Mouse (Mus musculus): ENCODE measurements around the gene Grik1. TPM values are rescaled to one million over a fixed set of nuclear protein-coding genes. Genes with fewer than 3 reads are reported as not detected.

Gene Grik1
- total RNA-seq, 1 experiment: not detected

- no peak for DNase-seq (ENCODE audit: low read depth, low spot score)
- Histone ChIP-seq H3K9me3 (ENCODE audit: control insufficient read depth, insufficient read depth, low read depth, low read length) (no peaks in the 10 kb centered on the region), H3K9ac (ENCODE audit: insufficient read depth, low read depth, low read length, poor library complexity, severe bottlenecking) (no peak overlapping the region), H3K27ac (ENCODE audit: insufficient read depth, low read depth, low read length, poor library complexity, severe bottlenecking) (no peak overlapping the region), H3K4me1 (ENCODE audit: control insufficient read depth in 2 of 2, insufficient read depth in 2 of 2, low read length in 2 of 2, poor library complexity in 1 of 2) (no peaks in the 10 kb centered on the region), H3K36me3 (ENCODE audit: control insufficient read depth, insufficient read depth, low read length, poor library complexity, severe bottlenecking) (no peaks in the 10 kb centered on the region), H3K4me3 (ENCODE audit: insufficient read depth in 1 of 2, low read depth in 1 of 2, low read length in 2 of 2, poor library complexity in 1 of 2, severe bottlenecking in 1 of 2) (no peak overlapping the region)
- TF ChIP-seq MAFK (IDR thresholded peaks at IDR 0.05; ENCODE audit: insufficient read depth, low read depth, low read length) (no peak), CHD2 (IDR thresholded peaks at IDR 0.05; ENCODE audit: low read depth, low read length) (no peak), ZNF384 (IDR thresholded peaks at IDR 0.05; ENCODE audit: low read depth, low read length) (no peak), HCFC1 (IDR thresholded peaks at IDR 0.05; ENCODE audit: borderline replicate concordance, insufficient read depth, low read length) (no peak), ZC3H11A (IDR thresholded peaks at IDR 0.05; ENCODE audit: borderline replicate concordance, low read depth, low read length) (no peak)
- in situ Hi-C loops (cut with MboI; ENCODE audit: low sequenced_read_pairs in 2 of 2, unreplicated experiment in 2 of 2): no loop called here
Measured at GRCm38 (mm10) chr16:88177364-88177763, 112.7 kb downstream of the Grik1 start.

GRCm38 (mm10) chr16:88174083-88174721 is 115.9 kb downstream of the Grik1 start:
- Histone ChIP-seq H3K4me3 (ENCODE audit: insufficient read depth in 1 of 2, low read depth in 1 of 2, low read length in 2 of 2, poor library complexity in 1 of 2, severe bottlenecking in 1 of 2) (no peak overlapping the region), H3K4me1 (ENCODE audit: control insufficient read depth in 2 of 2, insufficient read depth in 2 of 2, low read length in 2 of 2, poor library complexity in 1 of 2) (no peaks in the 10 kb centered on the region), H3K9ac (ENCODE audit: insufficient read depth, low read depth, low read length, poor library complexity, severe bottlenecking) (no peak overlapping the region), H3K9me3 (ENCODE audit: control insufficient read depth, insufficient read depth, low read depth, low read length) (no peaks in the 10 kb centered on the region), H3K27ac (ENCODE audit: insufficient read depth, low read depth, low read length, poor library complexity, severe bottlenecking) (no peak overlapping the region), H3K36me3 (ENCODE audit: control insufficient read depth, insufficient read depth, low read length, poor library complexity, severe bottlenecking) (no peaks in the 10 kb centered on the region)
- in situ Hi-C loops (cut with MboI; ENCODE audit: low sequenced_read_pairs in 2 of 2, unreplicated experiment in 2 of 2): no loop called here
- no peak for DNase-seq (ENCODE audit: low read depth, low spot score)
- no peak for TF ChIP-seq HCFC1 (IDR thresholded peaks at IDR 0.05; ENCODE audit: borderline replicate concordance, insufficient read depth, low read length)
- TF ChIP-seq ZNF384 (IDR thresholded peaks at IDR 0.05; ENCODE audit: low read depth, low read length): no peak
- no peak for TF ChIP-seq ZC3H11A (IDR thresholded peaks at IDR 0.05; ENCODE audit: borderline replicate concordance, low read depth, low read length)
- TF ChIP-seq CHD2 (IDR thresholded peaks at IDR 0.05; ENCODE audit: low read depth, low read length): no peak
- no peak for TF ChIP-seq MAFK (IDR thresholded peaks at IDR 0.05; ENCODE audit: insufficient read depth, low read depth, low read length)

- Histone ChIP-seq H3K36me3 (ENCODE audit: control insufficient read depth, insufficient read depth, low read length, poor library complexity, severe bottlenecking) (no peaks in the 10 kb centered on the region), H3K9me3 (ENCODE audit: control insufficient read depth, insufficient read depth, low read depth, low read length) (no peaks in the 10 kb centered on the region), H3K27ac (ENCODE audit: insufficient read depth, low read depth, low read length, poor library complexity, severe bottlenecking) (no peak overlapping the region), H3K4me3 (ENCODE audit: insufficient read depth in 1 of 2, low read depth in 1 of 2, low read length in 2 of 2, poor library complexity in 1 of 2, severe bottlenecking in 1 of 2) (no peak overlapping the region), H3K9ac (ENCODE audit: insufficient read depth, low read depth, low read length, poor library complexity, severe bottlenecking) (no peak overlapping the region), H3K4me1 (ENCODE audit: control insufficient read depth in 2 of 2, insufficient read depth in 2 of 2, low read length in 2 of 2, poor library complexity in 1 of 2) (no peaks in the 10 kb centered on the region)
- in situ Hi-C loops (cut with MboI; ENCODE audit: low sequenced_read_pairs in 2 of 2, unreplicated experiment in 2 of 2): no loop called here
- DNase-seq (ENCODE audit: low read depth, low spot score): no peak
- TF ChIP-seq ZNF384 (IDR thresholded peaks at IDR 0.05; ENCODE audit: low read depth, low read length): no peak
- no peak for TF ChIP-seq ZC3H11A (IDR thresholded peaks at IDR 0.05; ENCODE audit: borderline replicate concordance, low read depth, low read length)
- no peak for TF ChIP-seq CHD2 (IDR thresholded peaks at IDR 0.05; ENCODE audit: low read depth, low read length)
- no peak for TF ChIP-seq HCFC1 (IDR thresholded peaks at IDR 0.05; ENCODE audit: borderline replicate concordance, insufficient read depth, low read length)
Measured at GRCm38 (mm10) chr16:88166547-88166946, 123.5 kb downstream of the Grik1 start.

GRCm38 (mm10) chr16:88142574-88142973 is 147.5 kb downstream of the Grik1 start:
- TF ChIP-seq HCFC1 (IDR thresholded peaks at IDR 0.05; ENCODE audit: borderline replicate concordance, insufficient read depth, low read length): no peak
- TF ChIP-seq CHD2 (IDR thresholded peaks at IDR 0.05; ENCODE audit: low read depth, low read length): no peak
- no peak for TF ChIP-seq ZNF384 (IDR thresholded peaks at IDR 0.05; ENCODE audit: low read depth, low read length)
- TF ChIP-seq MAFK (IDR thresholded peaks at IDR 0.05; ENCODE audit: insufficient read depth, low read depth, low read length): no peak
- TF ChIP-seq ZC3H11A (IDR thresholded peaks at IDR 0.05; ENCODE audit: borderline replicate concordance, low read depth, low read length): no peak
- no peak overlapping the region for H3K4me3 ChIP-seq (ENCODE audit: insufficient read depth in 1 of 2, low read depth in 1 of 2, low read length in 2 of 2, poor library complexity in 1 of 2, severe bottlenecking in 1 of 2)
- DNase-seq (ENCODE audit: low read depth, low spot score): no peak
- no peaks in the 10 kb centered on the region for H3K36me3 ChIP-seq (ENCODE audit: control insufficient read depth, insufficient read depth, low read length, poor library complexity, severe bottlenecking)
- no peaks in the 10 kb centered on the region for H3K4me1 ChIP-seq (ENCODE audit: control insufficient read depth in 2 of 2, insufficient read depth in 2 of 2, low read length in 2 of 2, poor library complexity in 1 of 2)
- in situ Hi-C loops (cut with MboI; ENCODE audit: low sequenced_read_pairs in 2 of 2, unreplicated experiment in 2 of 2): no loop called here
- H3K9ac ChIP-seq (ENCODE audit: insufficient read depth, low read depth, low read length, poor library complexity, severe bottlenecking): no peak overlapping the region
- H3K27ac ChIP-seq (ENCODE audit: insufficient read depth, low read depth, low read length, poor library complexity, severe bottlenecking): no peak overlapping the region
- H3K9me3 ChIP-seq (ENCODE audit: control insufficient read depth, insufficient read depth, low read depth, low read length): no peaks in the 10 kb centered on the region

Measured in ES-E14 (cell line).